20 mouse cellular contexts compared by ENCODE assay signal in genomic region chr9:62679398-62679797, GRCm38 (mm10). TPM values are rescaled to one million over a fixed set of nuclear protein-coding genes. Genes with fewer than 3 reads are reported as not detected.
DNase-seq lines count a peak whose midpoint lies in the region; ATAC-seq lines count a peak whose summit lies in the region.
"Had no signal": no experiment of that assay in that cellular context is flagged by ENCODE, and none has a peak within 500 bp of the region (broad histone marks: within the 10 kb centered on the region; RNA-seq: fewer than 3 reads in every experiment).

No protein-coding gene starts in this region.

- H3K9ac ChIP-seq in hindbrain, embryonic 13.5 days, result no peak overlapping the region
- no peak overlapping the region for H3K9ac ChIP-seq in midbrain, embryonic 13.5 days (replicated peaks)
- no peak overlapping the region for H3K9ac ChIP-seq in midbrain, embryonic 16.5 days (ENCODE audit: low read depth, low read length)
- H3K9ac ChIP-seq in limb, embryonic 11.5 days (ENCODE audit: low read length), result no peak overlapping the region
- H3K9ac ChIP-seq in liver, embryonic 12.5 days, result no peak overlapping the region
- H3K9ac ChIP-seq: forebrain, embryonic 13.5 days; kidney, embryonic 15.5 days had no signal

- ATAC-seq in hindbrain, embryonic 13.5 days (ENCODE audit: low FRiP score), result no peak
- no peak for ATAC-seq in midbrain, embryonic 13.5 days
- no peak for ATAC-seq in midbrain, embryonic 16.5 days
- no peak for ATAC-seq in limb, embryonic 11.5 days (ENCODE audit: insufficient number of reproducible peaks, low FRiP score, low TSS enrichment, low read depth)
- ATAC-seq in liver, embryonic 12.5 days, result no peak
- ATAC-seq: CD4-positive, CD25-positive, alpha-beta regulatory T cell, adult 4 months; forebrain, embryonic 13.5 days; inflammation-experienced regulatory T-cells, adult 6 months had no signal

- peak overlapping the region; percentile 55; the same call in 1 of the 2 replicates for H3K4me3 ChIP-seq in hindbrain, embryonic 10.5 days
- no peak overlapping the region for H3K4me3 ChIP-seq in hindbrain, embryonic 13.5 days
- no peak overlapping the region for H3K4me3 ChIP-seq in midbrain, embryonic 13.5 days (replicated peaks)
- no peak overlapping the region for H3K4me3 ChIP-seq in midbrain, embryonic 16.5 days (ENCODE audit: low read depth, low read length)
- H3K4me3 ChIP-seq in limb, embryonic 11.5 days (ENCODE audit: low read depth, low read length), result no peak overlapping the region
- H3K4me3 ChIP-seq in liver, embryonic 12.5 days, result no peak overlapping the region

- H3K9me3 ChIP-seq in hindbrain, embryonic 10.5 days, result no peaks in the 10 kb centered on the region
- H3K9me3 ChIP-seq in hindbrain, embryonic 13.5 days, result no peaks in the 10 kb centered on the region
- H3K9me3 ChIP-seq in midbrain, embryonic 13.5 days, result no peaks in the 10 kb centered on the region
- no peaks in the 10 kb centered on the region for H3K9me3 ChIP-seq in midbrain, embryonic 16.5 days (replicated peaks; ENCODE audit: control insufficient read depth, low read length, poor library complexity, severe bottlenecking)
- no peaks in the 10 kb centered on the region for H3K9me3 ChIP-seq in limb, embryonic 11.5 days (ENCODE audit: control insufficient read depth, low read length)
- no peaks in the 10 kb centered on the region for H3K9me3 ChIP-seq in liver, embryonic 12.5 days (replicated peaks)
- H3K9me3 ChIP-seq: forebrain, embryonic 13.5 days; heart, embryonic 10.5 days; kidney, embryonic 15.5 days had no signal

- peaks cover 67% of the 10 kb centered on the region for H3K27me3 ChIP-seq in hindbrain, embryonic 10.5 days (ENCODE audit: insufficient read depth, poor library complexity, severe bottlenecking)
- peaks cover 52% of the 10 kb centered on the region for H3K27me3 ChIP-seq in hindbrain, embryonic 13.5 days
- H3K27me3 ChIP-seq in midbrain, embryonic 13.5 days, result peaks cover 51% of the 10 kb centered on the region
- peaks cover 28% of the 10 kb centered on the region for H3K27me3 ChIP-seq in midbrain, embryonic 16.5 days (ENCODE audit: control insufficient read depth, insufficient read depth, low read depth, low read length)
- peaks cover 8% of the 10 kb centered on the region; the same call in 1 of the 2 replicates for H3K27me3 ChIP-seq in limb, embryonic 11.5 days (ENCODE audit: control insufficient read depth, insufficient read depth, low read length)
- peaks cover 69% of the 10 kb centered on the region for H3K27me3 ChIP-seq in liver, embryonic 12.5 days (replicated peaks)

- H3K36me3 ChIP-seq in hindbrain, embryonic 10.5 days, result no peaks in the 10 kb centered on the region
- H3K36me3 ChIP-seq in hindbrain, embryonic 13.5 days, result no peaks in the 10 kb centered on the region
- no peaks in the 10 kb centered on the region for H3K36me3 ChIP-seq in midbrain, embryonic 13.5 days
- no peaks in the 10 kb centered on the region for H3K36me3 ChIP-seq in midbrain, embryonic 16.5 days (ENCODE audit: control insufficient read depth, insufficient read depth, low read length)
- H3K36me3 ChIP-seq in limb, embryonic 11.5 days (ENCODE audit: control insufficient read depth, insufficient read depth, low read length), result no peaks in the 10 kb centered on the region
- no peaks in the 10 kb centered on the region for H3K36me3 ChIP-seq in liver, embryonic 12.5 days
- H3K36me3 ChIP-seq: heart, embryonic 10.5 days; kidney, embryonic 15.5 days had no signal

- peaks cover 24% of the 10 kb centered on the region for H3K4me1 ChIP-seq in hindbrain, embryonic 10.5 days (replicated peaks)
- H3K4me1 ChIP-seq in hindbrain, embryonic 13.5 days (replicated peaks), result peaks cover 19% of the 10 kb centered on the region
- H3K4me1 ChIP-seq in midbrain, embryonic 13.5 days (replicated peaks), result peaks cover 17% of the 10 kb centered on the region
- peaks cover 10% of the 10 kb centered on the region for H3K4me1 ChIP-seq in midbrain, embryonic 16.5 days (ENCODE audit: control insufficient read depth, insufficient read depth, low read length)
- H3K4me1 ChIP-seq in limb, embryonic 11.5 days (ENCODE audit: control insufficient read depth, insufficient read depth, low read length), result peaks cover 18% of the 10 kb centered on the region
- H3K4me1 ChIP-seq in liver, embryonic 12.5 days, result no peaks in the 10 kb centered on the region; the same call in 1 of the 2 replicates

- 64% methylated on average over 4 of the region's 4 CpGs for WGBS in hindbrain, embryonic 10.5 days
- WGBS in hindbrain, embryonic 13.5 days, result 67% methylated on average over 4 of the region's 4 CpGs
- 65% methylated on average over 4 of the region's 4 CpGs for WGBS in midbrain, embryonic 13.5 days
- WGBS in midbrain, embryonic 16.5 days, result 71% methylated on average over 4 of the region's 4 CpGs
- WGBS in limb, embryonic 11.5 days, result 65% methylated on average over 4 of the region's 4 CpGs
- WGBS in liver, embryonic 12.5 days (ENCODE audit: insufficient replicate concordance), result 40% methylated on average over 4 of the region's 4 CpGs

- DNase-seq in hindbrain, embryonic 10.5 days (ENCODE audit: low spot score), result no peak
- DNase-seq in limb, embryonic 11.5 days (ENCODE audit: low spot score), result no peak
- no peak for DNase-seq in lung, postnatal 36 days
- DNase-seq: adrenal gland, postnatal 25 days; cerebellum, adult 9-10 months; kidney, postnatal 36 days; lung, adult 18-20 months; lung, postnatal 10 days; right cerebral cortex, adult 18-20 months; thymus, adult 18-20 months; thymus, postnatal 4 days had no signal

- no peak overlapping the region for H3K4me2 ChIP-seq in hindbrain, embryonic 13.5 days
- H3K4me2 ChIP-seq in midbrain, embryonic 13.5 days (replicated peaks), result 0 out of 2 replicates have a peak overlapping the region, but pooled peaks have one; percentile 63
- no peak overlapping the region for H3K4me2 ChIP-seq in midbrain, embryonic 16.5 days (ENCODE audit: low read length)
- peak overlapping the region; percentile 75 for H3K4me2 ChIP-seq in limb, embryonic 11.5 days (ENCODE audit: low read depth, severe bottlenecking)
- no peak overlapping the region for H3K4me2 ChIP-seq in liver, embryonic 12.5 days

- H3K27ac ChIP-seq in hindbrain, embryonic 10.5 days, result no peak overlapping the region
- H3K27ac ChIP-seq in hindbrain, embryonic 13.5 days, result no peak overlapping the region
- no peak overlapping the region for H3K27ac ChIP-seq in midbrain, embryonic 13.5 days
- H3K27ac ChIP-seq in midbrain, embryonic 16.5 days (ENCODE audit: low read length), result no peak overlapping the region
- no peak overlapping the region for H3K27ac ChIP-seq in limb, embryonic 11.5 days (replicated peaks; ENCODE audit: low read depth, low read length)
- H3K27ac ChIP-seq in liver, embryonic 12.5 days, result no peak overlapping the region
- H3K27ac ChIP-seq: forebrain, embryonic 13.5 days; kidney, embryonic 15.5 days had no signal

RNA-seq across cellular contexts. Expression of gene Itga11, which starts 1.8 kb away (rescaled TPM):
- polyA plus RNA-seq in hindbrain, embryonic 10.5 days (2016; fragmentation: Nextera tagmentation; extraction: Ambion mirVana), result 2.3 and 3.0 TPM in 2 replicates
- polyA plus RNA-seq in hindbrain, embryonic 13.5 days (2015; fragmentation: Nextera tagmentation; extraction: Ambion mirVana), result 1.7 and 2.0 TPM in 2 replicates
- 1.4 and 1.7 TPM in 2 replicates for polyA plus RNA-seq in midbrain, embryonic 13.5 days (2015; fragmentation: Nextera tagmentation; extraction: Ambion mirVana)
- 0.98 and 1.4 TPM in 2 replicates for polyA plus RNA-seq in midbrain, embryonic 16.5 days (2015; fragmentation: Nextera tagmentation; extraction: Ambion mirVana)
- polyA plus RNA-seq in limb, embryonic 11.5 days (2014; fragmentation: Nextera tagmentation; extraction: Ambion mirVana), result 3.5 and 4.2 TPM in 2 replicates
- polyA plus RNA-seq in liver, embryonic 12.5 days (2016; fragmentation: Nextera tagmentation; extraction: Ambion mirVana), result 0.12 and 0.21 TPM in 2 replicates

Comparison
In these comparisons a context has a peak if more than half of its experiments do, and no peak if none do; other contexts are left out.
1. H3K4me2 ChIP-seq: peak in midbrain, embryonic 13.5 days (single experiment) and limb, embryonic 11.5 days (single experiment); none in hindbrain, embryonic 13.5 days (single experiment), midbrain, embryonic 16.5 days (single experiment) and liver, embryonic 12.5 days (single experiment).